Mouse (Mus musculus): Measurements from ENCODE around the gene Gnaq.

DNA sequence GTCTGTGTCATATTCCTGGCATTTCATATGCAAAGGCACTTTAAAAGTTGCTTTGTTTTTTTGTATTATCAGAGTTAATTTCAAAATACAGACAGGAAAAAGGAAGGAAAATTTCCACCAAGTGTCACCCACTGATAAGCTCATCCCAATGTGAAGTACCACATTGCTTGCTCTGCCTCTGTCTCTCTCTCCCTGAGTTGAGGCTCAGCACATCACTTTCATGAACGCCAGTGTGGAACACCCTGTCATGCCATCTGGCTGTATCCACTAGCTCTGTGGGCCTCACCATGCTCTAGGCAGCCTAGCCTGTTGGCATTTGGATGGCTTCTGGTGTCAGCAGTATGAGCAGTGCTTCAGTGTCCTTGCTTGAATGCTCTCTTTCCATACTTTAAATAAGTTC lies 122.2 kb downstream of the Gnaq start:
- TF ChIP-seq POLR2A (IDR thresholded peaks at IDR 0.05; ENCODE audit: borderline replicate concordance, extremely low read depth, low read depth, low read length): no peak
- TF ChIP-seq CTCF (IDR thresholded peaks at IDR 0.05; ENCODE audit: insufficient read depth, low read length): no peak

Measured in lung, adult 2 months (tissue).